Mouse (Mus musculus) left cerebral cortex, postnatal 14 days (tissue): ENCODE results near the gene Zbtb20. TPM values are rescaled to one million over a fixed set of nuclear protein-coding genes. Genes with fewer than 3 reads are reported as not detected.

Experiments
- DNase-seq, 2 experiments: peaks; one replicate each; pipeline ENCODE4 v3.0.0; 2021 to 2022; ENCODE audit warnings: low spot score in 2 of 2, mixed read lengths in 1 of 2
- intact Hi-C: fragments of 180-260 bp; cut with DNase I; formaldehyde crosslinking; loops from one replicate; pipeline ENCODE4 v1.15.1; 2025
- total RNA-seq, 2 experiments: library from RNA; stranded (reverse); gene quantifications; 2 replicates each; pipeline ENCODE4 v1.2.3; 2021

Zbtb20 gene
- total RNA-seq, 2 experiments from 2014 or later = 48.4 to 53.0 TPM

GRCm38 (mm10) chr16:43407594-43408142 lies 532.0 kb downstream of the Zbtb20 start:
- intact Hi-C loops = no loop called here
- no peak for DNase-seq

- intact Hi-C loops = no loop called here
- no peak for DNase-seq
Measured at GRCm38 (mm10) chr16:43408622-43409021, 532.9 kb downstream of the Zbtb20 start.

GRCm38 (mm10) chr16:43409108-43409909 lies 533.6 kb downstream of the Zbtb20 start:
- no peak for DNase-seq
- intact Hi-C loops = no loop called here

GRCm38 (mm10) chr16:43409910-43410612 lies 534.4 kb downstream of the Zbtb20 start:
- intact Hi-C loops = no loop called here
- peak; percentile 15 to 48 for DNase-seq

GRCm38 (mm10) chr16:43410613-43410974 lies 534.9 kb downstream of the Zbtb20 start:
- DNase-seq = no peak
- intact Hi-C loops = no loop called here

- intact Hi-C loops = no loop called here
- no peak for DNase-seq
Measured at GRCm38 (mm10) chr16:43415864-43416263, 540.2 kb downstream of the Zbtb20 start.

GRCm38 (mm10) chr16:43419923-43420322 lies 544.2 kb downstream of the Zbtb20 start:
- no peak for DNase-seq
- intact Hi-C loops = no loop called here

- no peak for DNase-seq
- intact Hi-C loops = no loop called here
Measured at GRCm38 (mm10) chr16:43428955-43429354, 553.3 kb downstream of the Zbtb20 start.

GRCm38 (mm10) chr16:43430030-43430429 lies 554.3 kb downstream of the Zbtb20 start:
- no peak for DNase-seq
- intact Hi-C loops = no loop called here

GRCm38 (mm10) chr16:43431514-43432371 lies 556.1 kb downstream of the Zbtb20 start:
- intact Hi-C loops = no loop called here
- no peak for DNase-seq

GRCm38 (mm10) chr16:43434941-43435340 lies 559.3 kb downstream of the Zbtb20 start:
- intact Hi-C loops = no loop called here
- DNase-seq = peak in 1 of 2 experiments; percentile 24

- no peak for DNase-seq
- intact Hi-C loops = no loop called here
Measured at GRCm38 (mm10) chr16:43438878-43439371, 563.2 kb downstream of the Zbtb20 start.

GRCm38 (mm10) chr16:43441392-43441791 lies 565.7 kb downstream of the Zbtb20 start:
- intact Hi-C loops = no loop called here
- DNase-seq = no peak

GRCm38 (mm10) chr16:43443034-43443433 lies 567.4 kb downstream of the Zbtb20 start:
- DNase-seq = no peak
- intact Hi-C loops = no loop called here

GRCm38 (mm10) chr16:43448141-43448981 lies 572.7 kb downstream of the Zbtb20 start:
- intact Hi-C loops = no loop called here
- no peak for DNase-seq

GRCm38 (mm10) chr16:43454370-43454934 lies 578.8 kb downstream of the Zbtb20 start:
- no peak for DNase-seq
- intact Hi-C loops = no loop called here

- no peak for DNase-seq
- intact Hi-C loops = no loop called here
Measured at GRCm38 (mm10) chr16:43456446-43457172, 580.9 kb downstream of the Zbtb20 start.

GRCm38 (mm10) chr16:43457814-43458213 lies 582.1 kb downstream of the Zbtb20 start:
- DNase-seq = no peak
- intact Hi-C loops = no loop called here
